Mouse (Mus musculus) thymus, postnatal 14 days (tissue): ENCODE measurements around the gene Nr1h5.

Experiments
- DNase-seq: peaks from one replicate; pipeline ENCODE4 v3.0.0; 2021

Gene Nr1h5

GRCm38 (mm10) chr3:102964033-102964432, at the start of gene Nr1h5:
Gene Nr1h5, minus strand, starts transcription at chr3:102964133.
- DNase-seq, result no peak

GRCm38 (mm10) chr3:103001595-103001994, 37.7 kb upstream of the Nr1h5 start:
- no peak for DNase-seq

- DNase-seq, result no peak
Measured at GRCm38 (mm10) chr3:102997591-102997990, 33.7 kb upstream of the Nr1h5 start.

GRCm38 (mm10) chr3:102997036-102997435, 33.1 kb upstream of the Nr1h5 start:
- no peak for DNase-seq

- DNase-seq, result peak; percentile 94
Measured at GRCm38 (mm10) chr3:102995605-102996321, 31.8 kb upstream of the Nr1h5 start, which contains the start of gene Sike1. Gene Sike1, plus strand, starts transcription at chr3:102995708.

- no peak for DNase-seq
Measured at GRCm38 (mm10) chr3:102995233-102995604, 31.3 kb upstream of the Nr1h5 start.

- no peak for DNase-seq
Measured at GRCm38 (mm10) chr3:102992936-102993335, 29.0 kb upstream of the Nr1h5 start.

GRCm38 (mm10) chr3:102991041-102991440, 27.1 kb upstream of the Nr1h5 start:
- DNase-seq, result no peak

- no peak for DNase-seq
Measured at GRCm38 (mm10) chr3:102980349-102980736, 16.4 kb upstream of the Nr1h5 start.

GRCm38 (mm10) chr3:102979550-102980348, 15.8 kb upstream of the Nr1h5 start:
- no peak for DNase-seq

- no peak for DNase-seq
Measured at GRCm38 (mm10) chr3:102976906-102977305, 13.0 kb upstream of the Nr1h5 start.

GRCm38 (mm10) chr3:102970508-102970907, 6.6 kb upstream of the Nr1h5 start:
- no peak for DNase-seq

GRCm38 (mm10) chr3:102970067-102970466, 6.1 kb upstream of the Nr1h5 start:
- DNase-seq, result no peak

GRCm38 (mm10) chr3:102955596-102955995, 8.3 kb downstream of the Nr1h5 start:
- DNase-seq, result no peak

GRCm38 (mm10) chr3:102955143-102955542, 8.8 kb downstream of the Nr1h5 start:
- no peak for DNase-seq

GRCm38 (mm10) chr3:102954476-102954875, 9.5 kb downstream of the Nr1h5 start:
- no peak for DNase-seq

- DNase-seq, result no peak
Measured at GRCm38 (mm10) chr3:102946861-102947260, 17.1 kb downstream of the Nr1h5 start.

GRCm38 (mm10) chr3:102946312-102946711, 17.6 kb downstream of the Nr1h5 start:
- no peak for DNase-seq

- DNase-seq, result no peak
Measured at GRCm38 (mm10) chr3:102938100-102938499, 25.8 kb downstream of the Nr1h5 start.

- DNase-seq, result no peak
Measured at GRCm38 (mm10) chr3:102935451-102936354, 28.2 kb downstream of the Nr1h5 start, which contains the start of gene Sycp1. Gene Sycp1, minus strand, starts transcription at chr3:102936100.

- DNase-seq, result no peak
Measured at GRCm38 (mm10) chr3:102899136-102899535, 64.8 kb downstream of the Nr1h5 start.
